Mouse (Mus musculus): ENCODE results near the gene Heg1. TPM values are rescaled to one million over a fixed set of nuclear protein-coding genes. Genes with fewer than 3 reads are reported as not detected.

Gene Heg1
- polyA plus RNA-seq, 1 experiment from 2014 or later, result 10.2 TPM

DNA sequence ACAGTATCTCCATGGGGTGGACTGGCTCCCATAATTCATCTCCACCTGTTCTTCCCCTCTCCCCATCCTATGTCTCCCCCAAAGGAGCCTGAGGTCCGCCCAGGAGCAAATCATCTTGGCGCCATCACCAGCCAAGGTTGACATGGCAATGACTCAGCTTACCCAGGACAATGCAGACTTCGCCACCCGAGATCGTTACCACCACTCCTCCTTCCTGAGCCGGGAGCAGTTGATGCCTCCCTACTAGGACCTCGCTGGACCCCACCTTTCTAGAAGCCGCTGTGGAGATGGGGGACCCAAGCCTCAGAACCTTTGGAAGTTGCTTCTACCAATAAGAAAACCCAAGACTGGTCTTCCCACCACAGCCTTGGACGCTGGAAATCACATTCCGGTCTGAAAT, 21.3 kb upstream of the Heg1 start:
- Histone ChIP-seq H3K4me3 (ENCODE audit: low read length) (no peak overlapping the region), H3K27me3 (replicated peaks; ENCODE audit: control insufficient read depth, insufficient read depth, low read length) (no peaks in the 10 kb centered on the region), H3K4me2 (ENCODE audit: low read depth, low read length) (no peak overlapping the region), H3K9me3 (ENCODE audit: control insufficient read depth, low read length) (no peaks in the 10 kb centered on the region), H3K36me3 (ENCODE audit: control insufficient read depth, insufficient read depth, low read length) (no peaks in the 10 kb centered on the region), H3K4me1 (ENCODE audit: control insufficient read depth, insufficient read depth, low read length) (no peaks in the 10 kb centered on the region), H3K9ac (ENCODE audit: low read depth, low read length) (no peak overlapping the region), H3K27ac (ENCODE audit: low read length) (no peak overlapping the region)
- 95% methylated on average over 10 of the region's 10 CpGs for WGBS
- ATAC-seq, result no peak

DNA sequence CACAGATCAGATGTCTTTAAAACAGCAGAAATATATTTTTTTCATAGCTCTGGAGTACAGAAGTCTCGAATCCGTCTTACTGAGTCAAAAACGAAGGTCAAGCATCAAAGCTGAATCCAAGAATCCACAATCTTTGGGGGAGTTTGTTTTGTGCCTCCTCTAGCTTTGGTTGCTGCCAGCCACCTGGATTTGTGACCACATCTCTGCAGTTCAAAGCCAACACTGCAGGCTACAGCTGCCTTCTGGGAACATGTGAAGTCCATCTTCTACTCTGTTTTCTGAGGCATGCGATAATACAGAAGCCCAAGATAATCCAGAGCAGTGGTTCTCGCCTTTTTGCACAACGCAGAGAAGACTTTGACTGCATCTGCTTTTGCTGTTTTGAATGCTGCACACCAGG, 17.9 kb upstream of the Heg1 start:
- H3K4me3 ChIP-seq (ENCODE audit: low read length), result no peak overlapping the region
- no peak for ATAC-seq
- H3K4me1 ChIP-seq (ENCODE audit: control insufficient read depth, insufficient read depth, low read length), result 0 out of 2 replicates have a peak, but pooled peaks cover 3% of the 10 kb centered on the region
- H3K4me2 ChIP-seq (ENCODE audit: low read depth, low read length), result no peak overlapping the region
- H3K9ac ChIP-seq (ENCODE audit: low read depth, low read length), result no peak overlapping the region
- H3K27me3 ChIP-seq (replicated peaks; ENCODE audit: control insufficient read depth, insufficient read depth, low read length), result no peaks in the 10 kb centered on the region
- H3K27ac ChIP-seq (ENCODE audit: low read length), result no peak overlapping the region
- 86% methylated on average over 6 of the region's 6 CpGs for WGBS
- H3K36me3 ChIP-seq (ENCODE audit: control insufficient read depth, insufficient read depth, low read length), result no peaks in the 10 kb centered on the region
- no peaks in the 10 kb centered on the region for H3K9me3 ChIP-seq (ENCODE audit: control insufficient read depth, low read length)

DNA sequence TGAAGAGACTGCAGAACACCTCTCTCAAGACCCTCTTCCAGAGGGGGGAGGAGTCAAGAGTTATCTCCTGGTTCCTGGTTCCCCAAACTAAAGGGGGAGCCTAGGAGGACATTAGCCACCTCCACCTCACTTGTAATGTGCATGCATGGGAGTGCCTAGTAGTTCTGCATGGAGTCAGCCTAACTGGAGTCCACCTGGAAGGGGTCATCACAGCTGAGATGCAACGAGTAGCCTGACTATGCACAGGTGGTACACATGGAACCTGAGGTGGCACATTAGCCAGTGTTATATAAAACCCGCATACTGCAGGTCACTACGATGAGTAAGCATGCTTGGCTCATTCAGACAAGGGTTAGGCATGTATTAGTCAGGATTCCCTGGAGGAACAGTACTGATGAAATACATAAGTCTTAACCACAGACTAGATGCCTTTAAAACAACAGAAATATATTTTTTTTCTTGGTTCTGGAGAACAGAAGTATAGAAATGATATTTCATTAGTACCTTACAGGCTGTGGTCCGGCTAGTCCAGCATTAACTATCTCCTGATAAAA, 17.1 kb upstream of the Heg1 start:
- no peaks in the 10 kb centered on the region for H3K27me3 ChIP-seq (replicated peaks; ENCODE audit: control insufficient read depth, insufficient read depth, low read length)
- H3K9me3 ChIP-seq (ENCODE audit: control insufficient read depth, low read length), result no peaks in the 10 kb centered on the region
- no peak overlapping the region for H3K4me3 ChIP-seq (ENCODE audit: low read length)
- 0 out of 2 replicates have a peak, but pooled peaks cover 3% of the 10 kb centered on the region for H3K4me1 ChIP-seq (ENCODE audit: control insufficient read depth, insufficient read depth, low read length)
- H3K9ac ChIP-seq (ENCODE audit: low read depth, low read length), result no peak overlapping the region
- no peak overlapping the region for H3K27ac ChIP-seq (ENCODE audit: low read length)
- H3K4me2 ChIP-seq (ENCODE audit: low read depth, low read length), result no peak overlapping the region
- 90% methylated on average over 4 of the region's 4 CpGs for WGBS
- no peak for ATAC-seq
- no peaks in the 10 kb centered on the region for H3K36me3 ChIP-seq (ENCODE audit: control insufficient read depth, insufficient read depth, low read length)

DNA sequence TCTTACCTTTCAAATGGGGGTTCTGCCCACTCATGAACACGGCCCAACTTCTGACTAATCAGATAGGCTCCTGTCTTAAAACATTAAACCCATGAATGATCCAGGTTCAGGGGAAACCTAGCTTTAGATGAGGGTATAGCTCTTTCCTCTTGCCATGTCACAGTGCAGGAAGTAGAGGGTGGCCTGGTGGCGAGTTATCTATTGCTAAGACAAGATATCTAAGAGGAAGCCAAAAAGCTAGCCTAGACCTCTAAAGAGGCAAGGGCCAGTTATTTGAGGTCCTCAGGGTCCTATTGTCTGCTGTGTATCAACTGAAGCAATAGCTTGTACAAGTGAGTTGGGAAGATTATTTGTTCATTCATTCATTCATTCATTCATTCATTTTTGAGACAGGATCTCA, 15.7 kb upstream of the Heg1 start:
- H3K4me3 ChIP-seq (ENCODE audit: low read length), result no peak overlapping the region
- H3K27me3 ChIP-seq (replicated peaks; ENCODE audit: control insufficient read depth, insufficient read depth, low read length), result no peaks in the 10 kb centered on the region
- no peak overlapping the region for H3K9ac ChIP-seq (ENCODE audit: low read depth, low read length)
- WGBS, result 82% methylated on average over 2 of the region's 2 CpGs
- H3K36me3 ChIP-seq (ENCODE audit: control insufficient read depth, insufficient read depth, low read length), result no peaks in the 10 kb centered on the region
- 0 out of 2 replicates have a peak, but pooled peaks cover 3% of the 10 kb centered on the region for H3K4me1 ChIP-seq (ENCODE audit: control insufficient read depth, insufficient read depth, low read length)
- ATAC-seq, result no peak
- no peak overlapping the region for H3K4me2 ChIP-seq (ENCODE audit: low read depth, low read length)
- no peaks in the 10 kb centered on the region for H3K9me3 ChIP-seq (ENCODE audit: control insufficient read depth, low read length)
- H3K27ac ChIP-seq (ENCODE audit: low read length), result no peak overlapping the region

DNA sequence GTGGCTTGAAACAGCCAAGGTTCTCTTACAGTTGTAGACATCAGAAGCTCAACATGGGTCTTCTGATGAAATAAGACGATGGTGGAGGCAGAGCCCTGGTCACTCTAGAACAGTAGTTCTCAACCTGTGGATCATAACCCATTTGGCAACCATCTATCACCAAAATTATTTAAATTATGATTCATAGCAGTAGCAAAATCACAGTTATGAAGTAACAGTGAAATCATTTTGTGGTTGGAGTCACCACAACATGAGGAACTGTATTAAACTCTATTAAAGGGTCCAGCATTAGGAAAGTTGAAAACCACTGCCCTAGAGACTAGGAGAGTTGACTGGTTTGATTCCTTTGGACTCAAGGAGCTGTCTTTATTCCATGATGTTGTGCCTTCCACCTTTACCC, 15.1 kb upstream of the Heg1 start:
- no peak for ATAC-seq
- WGBS, result 89% methylated on average over 1 of the region's 1 CpGs

DNA sequence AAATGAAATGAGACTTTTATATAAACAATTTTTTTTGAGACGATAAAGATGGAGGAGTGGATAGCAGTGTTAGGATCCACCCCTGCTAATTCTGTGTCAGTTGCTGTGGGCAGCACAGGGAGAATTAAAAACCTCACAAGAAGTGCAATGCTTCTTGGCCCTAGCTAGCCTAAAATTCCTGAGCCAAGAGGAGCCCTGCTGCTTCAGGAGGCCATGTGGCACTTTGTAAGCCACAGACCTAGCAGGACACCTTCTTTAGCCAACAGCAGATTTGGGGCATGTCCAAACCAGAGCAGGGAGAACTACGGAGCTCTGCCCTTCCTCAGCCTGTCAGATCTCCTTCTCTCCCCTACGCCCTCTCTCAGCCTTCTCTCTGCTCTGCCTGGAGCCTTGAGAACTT, 13.8 kb upstream of the Heg1 start:
- H3K36me3 ChIP-seq (ENCODE audit: control insufficient read depth, insufficient read depth, low read length), result no peaks in the 10 kb centered on the region
- peak overlapping the region; percentile 50 for H3K27ac ChIP-seq (ENCODE audit: low read length)
- no peak overlapping the region for H3K9ac ChIP-seq (ENCODE audit: low read depth, low read length)
- no peak overlapping the region for H3K4me3 ChIP-seq (ENCODE audit: low read length)
- no peak for ATAC-seq
- no peak overlapping the region for H3K4me2 ChIP-seq (ENCODE audit: low read depth, low read length)
- peaks cover 5% of the 10 kb centered on the region; the same call in 1 of the 2 replicates for H3K4me1 ChIP-seq (ENCODE audit: control insufficient read depth, insufficient read depth, low read length)
- WGBS, result 40% methylated on average over 3 of the region's 3 CpGs
- H3K9me3 ChIP-seq (ENCODE audit: control insufficient read depth, low read length), result no peaks in the 10 kb centered on the region
- H3K27me3 ChIP-seq (replicated peaks; ENCODE audit: control insufficient read depth, insufficient read depth, low read length), result no peaks in the 10 kb centered on the region

More for the DNA sequence above, 15.1 kb upstream of the Heg1 start:
- Histone ChIP-seq H3K27ac (ENCODE audit: low read length) (no peak overlapping the region), H3K9ac (ENCODE audit: low read depth, low read length) (no peak overlapping the region), H3K27me3 (replicated peaks; ENCODE audit: control insufficient read depth, insufficient read depth, low read length) (no peaks in the 10 kb centered on the region), H3K36me3 (ENCODE audit: control insufficient read depth, insufficient read depth, low read length) (no peaks in the 10 kb centered on the region), H3K4me3 (ENCODE audit: low read length) (no peak overlapping the region), H3K4me1 (ENCODE audit: control insufficient read depth, insufficient read depth, low read length) (peaks cover 5% of the 10 kb centered on the region; the same call in 1 of the 2 replicates), H3K4me2 (ENCODE audit: low read depth, low read length) (no peak overlapping the region), H3K9me3 (ENCODE audit: control insufficient read depth, low read length) (no peaks in the 10 kb centered on the region)

DNA sequence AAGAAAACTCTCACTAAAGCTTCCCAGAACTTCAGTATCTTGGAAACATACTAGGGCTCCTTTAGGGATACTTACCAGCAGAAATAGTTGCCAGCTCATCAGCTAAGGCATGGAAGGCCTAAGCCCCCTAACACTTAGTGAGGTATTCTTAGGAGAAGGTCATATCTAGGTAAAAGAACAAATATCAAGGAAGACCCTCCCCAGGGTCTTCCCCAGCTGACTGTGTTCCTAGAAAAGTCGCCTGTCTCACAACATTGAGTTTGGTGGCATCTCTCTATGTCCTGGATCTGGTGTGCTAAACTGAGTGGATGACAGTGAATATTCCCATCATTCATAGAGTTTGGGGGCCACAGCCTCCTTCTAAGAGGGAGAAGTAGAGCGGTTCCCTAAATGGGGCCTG, 13.2 kb upstream of the Heg1 start:
- H3K36me3 ChIP-seq (ENCODE audit: control insufficient read depth, insufficient read depth, low read length), result no peaks in the 10 kb centered on the region
- no peak overlapping the region for H3K4me2 ChIP-seq (ENCODE audit: low read depth, low read length)
- no peak overlapping the region for H3K9ac ChIP-seq (ENCODE audit: low read depth, low read length)
- no peaks in the 10 kb centered on the region for H3K27me3 ChIP-seq (replicated peaks; ENCODE audit: control insufficient read depth, insufficient read depth, low read length)
- H3K9me3 ChIP-seq (ENCODE audit: control insufficient read depth, low read length), result no peaks in the 10 kb centered on the region
- ATAC-seq, result no peak
- H3K27ac ChIP-seq (ENCODE audit: low read length), result peak overlapping the region; percentile 50
- no peak overlapping the region for H3K4me3 ChIP-seq (ENCODE audit: low read length)
- peaks cover 5% of the 10 kb centered on the region; the same call in 1 of the 2 replicates for H3K4me1 ChIP-seq (ENCODE audit: control insufficient read depth, insufficient read depth, low read length)
- 84% methylated on average over 2 of the region's 2 CpGs for WGBS

DNA sequence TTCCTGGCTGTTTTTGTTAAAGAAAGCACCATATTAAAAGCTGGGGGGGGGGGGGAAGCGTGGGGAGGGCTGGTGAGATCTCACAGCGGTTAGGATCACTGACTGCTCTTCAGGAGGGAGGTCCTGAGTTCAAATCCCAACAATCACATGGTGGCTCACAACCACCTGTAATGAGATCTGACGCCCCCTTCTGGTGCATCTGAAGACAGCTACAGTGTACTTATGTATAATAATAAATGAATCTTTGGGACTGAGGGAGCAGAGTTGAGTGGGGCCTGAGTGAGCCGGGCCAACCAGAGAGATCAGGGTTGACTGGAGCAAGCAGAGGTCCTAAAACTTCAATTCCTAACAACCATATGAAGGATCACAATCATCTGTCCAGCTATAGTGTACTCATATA, 12.0 kb upstream of the Heg1 start:
- WGBS, result 86% methylated on average over 4 of the region's 4 CpGs

DNA sequence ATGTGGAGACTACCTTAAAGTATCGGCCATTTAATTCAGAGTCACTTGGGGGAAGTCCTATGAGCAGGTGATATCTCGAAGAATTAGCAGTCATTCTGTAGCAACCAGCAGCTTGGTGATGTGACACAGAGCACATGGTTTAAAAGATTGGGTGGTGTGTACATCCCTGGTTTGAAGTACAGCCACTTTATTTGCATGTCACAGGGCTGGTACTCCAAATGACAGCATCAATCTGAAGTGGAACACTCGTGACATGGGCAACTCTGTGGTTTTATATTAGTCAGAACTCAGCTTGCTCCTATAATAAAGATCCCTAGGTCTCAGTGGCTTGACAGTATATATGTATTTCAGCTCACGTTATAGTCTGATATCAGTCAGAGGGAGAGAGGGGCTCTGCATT, 11.5 kb upstream of the Heg1 start:
- H3K4me1 ChIP-seq (ENCODE audit: control insufficient read depth, insufficient read depth, low read length), result peaks cover 9% of the 10 kb centered on the region
- 91% methylated on average over 4 of the region's 4 CpGs for WGBS

More for the DNA sequence above, 12.0 kb upstream of the Heg1 start:
- Histone ChIP-seq H3K9me3 (ENCODE audit: control insufficient read depth, low read length) (no peaks in the 10 kb centered on the region), H3K9ac (ENCODE audit: low read depth, low read length) (no peak overlapping the region), H3K4me1 (ENCODE audit: control insufficient read depth, insufficient read depth, low read length) (peaks cover 9% of the 10 kb centered on the region), H3K4me2 (ENCODE audit: low read depth, low read length) (no peak overlapping the region), H3K27ac (ENCODE audit: low read length) (no peak overlapping the region), H3K36me3 (ENCODE audit: control insufficient read depth, insufficient read depth, low read length) (no peaks in the 10 kb centered on the region), H3K27me3 (replicated peaks; ENCODE audit: control insufficient read depth, insufficient read depth, low read length) (no peaks in the 10 kb centered on the region), H3K4me3 (ENCODE audit: low read length) (no peak overlapping the region)
- ATAC-seq, result no peak

DNA sequence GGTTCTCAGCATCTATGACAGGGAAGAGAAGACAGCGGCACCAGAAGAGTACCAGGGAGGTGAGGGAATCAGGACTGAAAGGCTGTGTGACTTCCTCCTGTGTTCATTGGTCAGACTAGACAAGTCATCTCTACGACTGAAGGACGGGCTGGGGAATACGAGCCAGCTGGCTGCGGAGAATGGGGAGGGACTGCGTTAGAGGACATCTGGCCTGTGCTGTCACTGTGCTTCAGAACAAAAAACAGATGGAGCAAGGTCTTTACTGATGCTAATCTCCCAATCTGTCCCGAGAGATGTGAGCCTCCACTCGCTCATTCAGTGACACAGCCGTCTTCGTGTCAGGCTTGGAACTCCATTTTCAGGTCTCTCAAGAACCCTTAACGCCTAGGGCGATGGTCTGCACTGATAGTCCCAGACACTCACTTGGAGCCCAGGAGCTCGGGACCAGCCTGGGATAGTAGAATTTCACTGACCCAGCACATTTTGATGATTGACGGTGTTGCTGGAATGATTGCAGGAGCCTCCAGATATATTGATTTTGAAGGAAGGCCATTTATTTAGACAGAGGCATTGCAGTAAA, 10.6 kb upstream of the Heg1 start:
- H3K27ac ChIP-seq (ENCODE audit: low read length), result no peak overlapping the region
- peak; percentile 56; the same call in 1 of the 2 replicates for ATAC-seq

More for the DNA sequence above, 11.5 kb upstream of the Heg1 start:
- Histone ChIP-seq H3K4me2 (ENCODE audit: low read depth, low read length) (no peak overlapping the region), H3K9ac (ENCODE audit: low read depth, low read length) (no peak overlapping the region), H3K9me3 (ENCODE audit: control insufficient read depth, low read length) (no peaks in the 10 kb centered on the region), H3K27me3 (replicated peaks; ENCODE audit: control insufficient read depth, insufficient read depth, low read length) (no peaks in the 10 kb centered on the region), H3K4me3 (ENCODE audit: low read length) (no peak overlapping the region), H3K36me3 (ENCODE audit: control insufficient read depth, insufficient read depth, low read length) (no peaks in the 10 kb centered on the region), H3K27ac (ENCODE audit: low read length) (no peak overlapping the region)
- no peak for ATAC-seq

More for the DNA sequence above, 10.6 kb upstream of the Heg1 start:
- H3K4me2 ChIP-seq (ENCODE audit: low read depth, low read length), result no peak overlapping the region
- H3K4me1 ChIP-seq (ENCODE audit: control insufficient read depth, insufficient read depth, low read length), result peaks cover 9% of the 10 kb centered on the region
- no peak overlapping the region for H3K4me3 ChIP-seq (ENCODE audit: low read length)
- no peaks in the 10 kb centered on the region for H3K27me3 ChIP-seq (replicated peaks; ENCODE audit: control insufficient read depth, insufficient read depth, low read length)
- no peak overlapping the region for H3K9ac ChIP-seq (ENCODE audit: low read depth, low read length)
- WGBS, result 56% methylated on average over 14 of the region's 14 CpGs
- H3K9me3 ChIP-seq (ENCODE audit: control insufficient read depth, low read length), result no peaks in the 10 kb centered on the region
- no peaks in the 10 kb centered on the region for H3K36me3 ChIP-seq (ENCODE audit: control insufficient read depth, insufficient read depth, low read length)
